Mouse (Mus musculus): Measurements from ENCODE around the gene Hbs1l.

The Hbs1l gene

DNA sequence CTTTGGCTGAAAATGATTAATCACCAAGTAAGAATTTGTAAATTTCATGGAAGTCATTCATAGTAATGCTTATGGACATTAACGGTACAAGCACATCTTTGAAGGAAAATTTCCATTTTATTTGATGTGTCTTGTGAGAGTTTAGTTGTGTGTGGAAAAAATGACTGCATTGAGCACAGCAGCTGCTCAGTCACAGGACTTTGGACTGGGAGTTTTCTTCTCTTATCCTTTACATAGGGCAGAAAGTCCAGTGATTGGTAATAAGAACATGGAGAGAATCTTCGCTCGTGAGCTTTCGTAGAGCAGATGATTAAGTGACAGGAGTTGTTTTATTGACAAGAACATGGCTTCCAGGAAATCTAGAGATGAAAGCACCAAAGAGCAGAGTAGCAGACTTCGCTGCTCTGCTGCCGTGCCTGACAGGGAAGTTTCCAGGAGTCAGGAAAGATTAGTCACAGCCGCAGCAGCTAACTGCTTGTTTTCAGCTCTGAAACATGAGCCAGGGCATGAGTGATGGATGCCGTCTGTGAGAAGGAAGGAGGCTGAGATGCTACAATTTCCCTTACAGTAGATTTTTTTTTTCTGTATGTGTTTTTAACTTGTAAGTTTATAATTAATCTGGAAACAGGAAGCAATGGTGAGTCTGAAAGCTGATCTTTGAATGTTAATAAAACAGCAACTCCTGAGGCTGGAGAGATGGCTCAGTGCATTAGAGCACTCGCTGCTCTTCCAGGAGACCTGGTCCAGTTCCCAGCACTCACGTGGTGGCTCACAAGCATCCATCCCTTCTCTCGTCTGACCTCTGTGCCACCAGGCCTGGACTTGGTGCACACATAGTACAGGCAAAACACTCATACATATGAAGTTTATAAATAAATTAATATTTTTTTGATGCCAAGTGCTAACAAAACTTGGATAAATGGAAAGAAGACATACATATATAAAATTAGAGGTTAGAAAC is 9.2 kb downstream of the Hbs1l start:
- in situ Hi-C loops (cut with MboI): no loop called here

DNA sequence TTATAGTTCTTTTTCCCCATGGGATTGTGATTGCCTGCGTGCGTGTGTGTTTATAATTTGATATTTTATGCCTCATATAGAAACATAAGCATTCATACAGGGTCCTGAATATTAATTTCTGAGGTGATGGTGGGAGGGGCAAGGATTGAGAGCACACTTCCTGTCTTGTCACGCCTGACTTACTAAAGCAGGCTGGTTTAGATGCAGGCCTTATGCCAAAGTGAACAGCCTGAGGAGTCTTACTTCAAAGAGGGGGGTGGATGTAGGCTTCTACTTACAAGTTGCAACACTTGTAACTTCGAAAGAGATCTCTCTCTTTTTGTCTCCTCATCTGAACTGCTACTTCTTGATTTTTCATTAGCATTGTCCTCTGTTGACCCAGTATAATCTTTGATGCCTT is 18.0 kb downstream of the Hbs1l start:
- in situ Hi-C loops (cut with MboI): no loop called here

DNA sequence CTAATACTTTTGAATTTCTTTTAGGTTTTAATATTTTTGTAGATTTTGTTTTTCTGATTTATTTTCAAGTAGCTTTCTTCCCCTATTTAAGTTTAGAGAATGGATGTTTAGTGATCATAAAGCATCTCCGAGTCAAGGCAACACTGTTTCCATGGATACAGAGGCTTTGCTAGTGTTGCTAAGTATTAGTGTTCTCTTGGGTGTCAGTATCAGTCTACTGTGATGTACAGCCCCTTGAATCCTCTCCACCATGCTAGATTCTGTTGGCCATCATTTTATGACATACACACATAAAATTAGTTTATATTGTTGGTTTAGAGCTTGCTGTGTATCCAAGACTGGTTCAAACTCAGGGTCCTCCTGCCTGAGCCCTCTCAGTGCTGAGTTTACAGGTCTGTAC is 20.3 kb downstream of the Hbs1l start:
- in situ Hi-C loops (cut with MboI): no loop called here

DNA sequence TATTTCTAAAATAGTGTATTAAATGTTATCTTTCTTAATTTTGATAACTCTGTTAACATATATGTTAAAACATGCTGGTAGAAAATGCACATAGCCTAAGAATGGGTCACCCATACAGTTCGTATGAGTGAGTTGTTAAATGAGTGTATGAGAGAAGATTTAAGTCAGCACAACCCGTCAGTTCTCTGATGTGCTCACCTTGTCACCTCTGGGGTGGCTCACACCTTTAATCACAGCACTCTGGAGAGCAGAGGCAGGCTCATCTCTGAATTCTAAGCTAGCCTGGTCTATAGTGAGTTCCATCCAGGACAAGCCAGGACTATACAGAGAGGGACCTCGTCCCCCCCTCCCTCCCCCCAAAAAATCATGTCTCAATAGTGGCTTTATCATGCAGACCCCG is 22.5 kb downstream of the Hbs1l start:
- in situ Hi-C loops (cut with MboI): no loop called here

DNA sequence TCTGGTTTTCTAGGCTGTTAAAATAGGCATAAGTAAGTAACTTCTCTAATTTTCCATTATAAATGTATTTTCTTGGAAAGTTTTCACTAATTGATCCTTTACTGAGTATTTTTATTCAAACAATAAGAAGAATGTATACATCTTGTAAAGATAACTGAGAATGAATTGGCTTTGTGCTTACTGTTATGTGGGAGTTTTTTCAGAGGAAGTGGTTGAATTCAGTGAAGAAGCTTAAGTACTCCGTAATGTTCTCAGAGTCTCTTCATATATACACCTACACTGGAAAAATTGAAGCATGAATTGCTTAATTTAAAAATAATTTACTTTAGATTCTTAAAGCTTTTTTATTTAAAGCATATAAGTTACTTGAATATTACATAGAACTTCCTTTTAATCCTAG is 23.2 kb downstream of the Hbs1l start:
- in situ Hi-C loops (cut with MboI): no loop called here

DNA sequence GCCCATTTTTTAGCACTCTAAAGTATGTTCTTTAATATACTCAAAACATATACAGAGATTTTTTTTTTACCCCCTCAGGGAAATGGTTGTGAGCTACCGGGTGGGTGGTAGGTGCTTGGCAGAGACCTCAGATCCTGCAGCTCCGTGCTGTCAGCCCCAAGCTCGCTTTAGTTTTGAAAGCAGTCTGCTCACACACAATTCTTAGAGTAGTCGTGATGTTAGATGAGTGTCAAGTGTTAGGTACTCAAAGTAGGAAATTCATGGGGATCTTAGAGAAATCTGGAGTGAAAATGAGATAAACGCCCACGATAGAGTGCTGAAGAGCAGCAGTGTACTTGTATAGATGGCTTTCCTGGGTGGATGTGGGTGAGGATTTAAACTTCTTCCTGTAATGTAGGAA is 24.8 kb downstream of the Hbs1l start:
- in situ Hi-C loops (cut with MboI): no loop called here

DNA sequence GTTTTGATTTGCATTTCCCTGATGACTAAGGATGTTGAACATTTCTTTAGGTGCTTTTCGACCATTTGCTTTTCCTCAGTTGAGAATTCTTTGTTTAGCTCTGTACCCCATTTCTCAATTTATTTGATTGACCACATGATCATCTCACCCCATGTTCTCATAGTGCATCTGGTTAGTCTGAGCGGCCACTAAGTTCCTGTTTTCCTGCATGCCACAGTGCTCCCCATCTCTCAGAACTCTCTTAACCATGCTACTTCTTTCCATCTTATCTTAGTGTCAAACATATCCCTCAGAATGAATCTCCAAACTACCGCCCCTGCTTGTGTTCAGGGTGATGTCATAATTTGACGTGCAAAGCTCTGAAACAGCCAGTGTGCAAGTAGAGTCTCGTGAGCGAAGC is 30.6 kb downstream of the Hbs1l start:
- in situ Hi-C loops (cut with MboI): no loop called here

DNA sequence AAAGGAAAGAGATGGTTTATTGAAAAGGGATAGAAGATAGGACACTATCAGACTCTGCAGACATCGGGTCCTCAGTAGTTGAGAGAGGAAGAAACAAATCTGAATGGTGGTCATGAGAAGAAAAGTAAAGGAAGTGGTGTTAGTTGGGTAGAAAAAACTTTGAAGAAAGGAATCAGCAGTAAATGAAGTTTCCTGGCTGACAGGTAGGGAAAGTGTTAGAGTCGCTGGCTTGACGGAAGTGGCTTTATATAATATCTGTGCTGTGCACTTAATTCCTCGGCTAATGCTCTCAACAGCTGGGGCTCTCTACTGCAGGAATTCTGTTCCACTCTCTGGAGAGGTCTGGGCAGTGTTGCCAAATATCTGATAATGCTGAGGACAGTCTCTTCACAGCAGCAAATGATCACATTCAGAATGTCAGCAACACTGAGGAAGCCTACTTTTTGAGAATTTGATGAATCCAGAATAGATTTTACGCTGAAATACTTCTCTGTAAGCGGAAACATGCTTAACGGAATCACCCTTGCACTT is 31.9 kb downstream of the Hbs1l start:
- in situ Hi-C loops (cut with MboI): no loop called here

DNA sequence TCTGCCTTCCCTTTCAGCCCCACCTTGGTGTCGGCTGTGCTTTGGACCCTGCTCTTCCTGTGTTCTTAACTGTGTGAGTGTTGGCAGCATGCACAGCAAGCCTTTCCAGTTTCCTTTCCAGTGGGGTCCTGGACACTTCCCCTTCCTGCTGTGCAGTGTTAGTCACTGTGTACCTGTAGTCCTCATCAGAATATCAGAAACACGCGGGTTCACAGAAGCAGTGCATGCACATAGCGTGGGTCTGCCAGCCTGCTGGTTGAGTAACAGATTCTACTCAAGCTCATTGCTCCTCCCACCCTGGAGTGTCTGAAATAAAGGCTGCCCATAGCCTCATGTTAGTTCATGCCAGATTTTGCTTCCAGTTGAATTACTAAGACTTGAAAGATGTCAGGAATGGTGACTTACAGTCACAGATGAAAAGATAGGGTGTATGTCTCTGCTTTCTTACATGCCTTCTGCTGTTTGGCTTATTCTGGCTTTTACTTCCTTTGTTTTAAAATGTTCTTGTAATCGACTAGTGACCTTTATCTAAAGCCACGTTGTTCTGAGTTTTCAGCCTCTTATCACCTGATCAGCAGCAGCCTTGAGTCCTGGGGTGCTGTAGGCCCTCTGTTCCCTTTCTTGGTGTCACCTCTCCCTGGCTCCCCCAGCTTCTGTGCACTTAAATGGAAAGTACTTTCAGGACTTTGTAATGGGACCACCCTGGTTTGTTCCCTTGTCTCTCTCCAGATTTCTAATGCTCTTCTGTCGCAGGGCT is 38.7 kb downstream of the Hbs1l start:
- in situ Hi-C loops (cut with MboI): no loop called here

DNA sequence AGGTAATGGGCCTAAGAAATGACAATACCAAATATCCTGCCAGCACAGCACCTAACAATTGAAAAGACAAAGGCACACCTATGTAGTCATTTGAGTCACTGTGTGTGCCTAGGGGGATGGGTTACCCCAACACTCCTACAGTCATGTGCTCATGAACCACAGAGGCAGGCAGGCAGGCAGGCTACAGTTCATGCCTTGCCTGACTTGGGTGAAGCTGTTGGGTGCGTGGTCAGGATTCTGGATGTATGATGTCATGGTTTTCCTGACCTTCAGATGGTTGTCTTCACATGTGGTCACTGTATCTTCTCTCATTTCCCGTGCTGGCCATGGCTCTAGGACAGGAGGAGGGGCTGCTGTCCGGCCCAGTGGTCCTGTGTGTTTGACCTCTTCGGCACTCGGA is 39.8 kb downstream of the Hbs1l start:
- in situ Hi-C loops (cut with MboI): no loop called here

DNA sequence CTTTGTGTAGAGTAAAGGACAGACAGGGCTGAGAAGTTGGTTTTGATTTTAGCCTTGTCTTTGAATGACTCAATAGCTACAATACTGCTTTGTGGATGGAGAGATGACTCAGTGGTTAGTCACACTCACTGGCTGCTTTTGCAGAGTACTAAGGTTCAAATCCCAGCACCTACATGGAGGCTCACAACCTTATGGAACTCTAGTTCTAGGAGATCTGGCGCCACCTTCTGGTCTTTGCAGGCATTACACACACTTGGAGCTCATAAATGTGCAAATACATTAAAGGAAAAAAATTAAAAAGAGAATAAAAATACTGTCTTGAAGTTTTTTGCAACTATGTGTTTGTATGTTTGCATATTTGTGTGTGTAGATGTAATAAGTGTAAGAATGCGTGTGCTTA is 41.4 kb downstream of the Hbs1l start:
- in situ Hi-C loops (cut with MboI): no loop called here

DNA sequence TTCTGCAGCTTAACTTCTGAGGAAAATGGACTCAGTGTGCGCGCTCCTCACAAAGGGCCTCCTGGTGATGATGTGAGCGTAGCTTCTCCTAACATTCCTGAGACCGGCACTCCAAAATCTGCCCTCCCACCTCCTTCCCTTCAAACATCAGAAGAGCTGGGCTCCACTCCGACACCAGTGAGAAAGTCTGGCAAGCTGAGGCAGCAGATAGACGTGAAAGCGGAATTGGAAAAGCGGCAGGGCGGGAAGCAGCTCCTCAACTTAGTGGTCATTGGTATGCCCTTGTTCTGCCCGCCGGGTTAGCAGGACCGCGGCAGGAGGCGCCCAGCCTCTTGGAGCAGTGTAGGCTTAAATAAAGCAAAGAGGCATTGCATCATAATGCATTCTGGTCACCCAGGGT is 45.9 kb downstream of the Hbs1l start:
- in situ Hi-C loops (cut with MboI): no loop called here

DNA sequence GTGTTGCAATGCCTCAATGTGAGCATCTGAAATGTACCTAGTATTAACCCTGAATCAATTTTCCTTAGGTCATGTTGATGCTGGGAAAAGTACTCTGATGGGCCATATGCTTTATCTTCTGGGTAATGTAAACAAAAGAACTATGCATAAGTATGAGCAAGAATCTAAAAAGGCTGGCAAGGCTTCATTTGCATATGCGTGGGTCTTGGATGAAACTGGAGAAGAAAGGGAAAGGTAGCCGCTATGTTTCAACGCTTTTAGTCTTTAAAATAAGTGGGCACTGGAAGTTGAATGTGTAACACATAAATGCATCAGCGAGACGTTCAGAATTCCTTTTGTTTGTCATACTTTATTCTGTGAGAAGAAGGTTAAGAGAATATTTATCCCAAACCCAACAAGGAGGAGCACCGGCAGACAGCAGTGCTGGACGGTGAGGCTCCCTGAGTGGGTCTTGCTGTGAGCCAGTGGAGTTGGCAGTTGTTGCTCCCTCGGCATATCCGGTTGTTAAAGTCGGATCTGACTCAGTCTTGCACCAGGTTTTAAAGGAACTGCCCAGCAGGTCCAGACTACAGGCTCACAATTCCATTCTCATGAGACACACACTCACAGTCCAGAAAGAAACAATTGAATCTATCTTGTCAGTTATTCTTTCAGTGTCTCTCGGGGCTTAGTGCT is 46.7 kb downstream of the Hbs1l start:
- in situ Hi-C loops (cut with MboI): no loop called here

DNA sequence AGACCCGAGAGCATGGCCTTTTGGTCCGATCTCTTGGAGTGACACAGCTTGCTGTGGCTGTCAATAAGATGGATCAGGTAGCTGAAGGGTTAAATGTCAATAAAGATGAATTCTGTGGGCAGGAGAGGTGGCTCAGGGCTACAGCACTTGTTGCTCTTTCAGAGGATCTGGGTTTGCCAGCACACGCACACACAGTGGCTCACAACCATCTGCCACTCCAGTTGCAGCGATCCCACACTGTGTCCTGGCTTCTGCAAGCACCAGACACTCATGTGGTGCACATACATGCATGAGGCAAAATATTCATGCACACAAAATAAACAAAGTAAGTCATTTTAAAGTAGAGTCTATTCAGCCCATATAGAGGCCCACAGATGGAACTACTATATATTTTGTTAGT is 51.6 kb downstream of the Hbs1l start:
- in situ Hi-C loops (cut with MboI): no loop called here

DNA sequence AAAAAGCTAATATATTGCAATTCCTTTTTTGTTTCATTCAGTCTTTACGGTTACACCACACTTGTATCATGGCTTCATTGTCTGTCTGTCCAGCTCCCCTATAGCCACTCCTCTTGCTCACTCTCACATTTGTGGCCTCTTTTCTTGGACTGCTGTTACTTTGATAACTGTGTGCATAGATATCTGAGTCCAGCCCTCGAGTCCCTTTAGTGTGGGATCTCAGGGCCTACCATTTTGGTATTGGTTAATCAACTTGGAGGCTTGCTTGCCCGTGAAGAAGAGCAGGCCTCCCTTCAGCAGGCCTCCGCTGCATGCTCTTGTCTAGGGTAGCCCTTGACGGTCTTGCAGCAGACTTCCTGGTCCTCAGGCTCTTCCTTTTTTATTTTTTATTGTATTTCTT is 53.7 kb downstream of the Hbs1l start:
- in situ Hi-C loops (cut with MboI): no loop called here

DNA sequence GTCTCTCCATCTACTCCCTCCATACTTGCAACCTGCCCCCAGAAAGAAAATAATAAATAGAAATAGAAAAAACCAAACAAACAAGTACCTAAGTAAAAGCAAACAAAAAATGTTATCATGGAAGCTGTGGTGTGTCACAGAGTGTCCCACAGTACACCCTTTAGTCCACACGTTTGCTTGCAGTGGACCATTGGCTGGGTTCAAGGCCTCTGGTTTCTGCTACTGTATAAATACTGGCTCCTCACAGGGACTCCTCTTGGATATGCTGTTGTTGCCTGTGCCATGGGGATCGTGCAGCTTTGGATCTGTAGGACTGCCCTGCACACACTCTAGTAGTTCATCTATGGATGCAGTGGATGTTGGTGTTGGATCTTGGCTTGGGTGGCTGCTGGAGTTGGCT is 54.2 kb downstream of the Hbs1l start:
- in situ Hi-C loops (cut with MboI): no loop called here

DNA sequence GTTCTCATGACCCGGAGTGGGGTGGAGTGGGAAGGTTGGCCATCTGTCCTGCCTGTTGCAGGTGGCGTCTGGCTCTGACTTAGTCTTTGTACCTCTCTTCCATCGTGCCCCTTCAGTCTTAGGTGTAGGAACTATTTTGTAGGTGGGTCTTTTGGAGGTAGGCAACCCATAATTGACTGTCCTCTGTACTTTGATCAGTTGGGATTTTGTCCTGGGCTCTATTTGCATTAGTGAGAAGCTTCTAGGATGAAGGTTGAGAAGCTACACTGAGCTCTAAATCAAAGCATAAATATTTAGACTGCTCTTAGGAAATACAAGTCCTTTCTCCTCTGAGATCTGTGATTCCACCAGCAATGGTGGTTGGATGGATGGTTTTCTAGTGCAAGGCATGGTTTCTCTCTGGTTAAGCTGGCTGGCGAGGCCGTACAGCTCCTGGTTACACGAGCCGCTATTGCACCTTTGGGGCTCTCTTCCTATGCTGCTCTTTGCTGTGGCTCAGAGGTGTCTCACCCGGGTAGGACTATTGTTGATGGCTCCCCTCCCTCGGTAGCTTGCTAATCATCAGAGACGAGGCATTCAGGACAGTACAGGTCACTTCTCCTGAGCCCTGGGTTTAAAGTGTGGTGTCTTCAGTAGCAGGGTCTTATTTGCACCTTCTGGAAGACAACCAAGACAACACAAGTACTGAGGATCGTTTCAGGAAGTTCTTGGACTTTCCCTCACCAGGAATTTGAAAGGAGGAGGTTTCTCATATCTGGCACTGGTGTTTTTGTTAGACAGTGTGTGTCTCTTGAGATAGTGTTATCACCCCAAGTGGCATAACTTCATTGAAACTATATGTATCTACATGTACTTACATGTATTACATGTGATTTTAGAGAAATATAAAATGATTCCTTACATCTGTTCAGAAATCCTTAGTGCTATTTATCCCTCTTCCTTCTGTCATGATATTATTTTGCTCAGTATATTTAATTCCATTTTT is 55.0 kb downstream of the Hbs1l start:
- in situ Hi-C loops (cut with MboI): no loop called here

DNA sequence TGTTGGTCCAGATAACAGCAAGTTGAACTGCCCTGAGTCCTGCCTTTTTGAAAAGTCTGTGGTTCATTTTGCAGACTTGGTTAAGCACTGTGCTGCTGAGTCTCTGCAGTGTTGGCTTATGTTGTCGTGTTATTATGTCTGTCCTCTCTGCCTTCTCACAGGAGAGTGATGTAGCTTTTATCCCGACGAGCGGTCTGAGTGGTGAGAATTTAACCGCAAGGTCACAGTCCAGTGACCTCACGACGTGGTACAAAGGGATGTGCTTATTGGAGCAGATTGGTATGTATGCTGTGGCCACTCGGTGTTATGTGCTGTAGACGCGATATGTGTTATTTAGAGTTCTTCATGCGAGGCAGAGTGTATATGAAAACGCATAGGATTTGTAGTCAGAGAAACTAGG is 56.0 kb downstream of the Hbs1l start:
- in situ Hi-C loops (cut with MboI): no loop called here

DNA sequence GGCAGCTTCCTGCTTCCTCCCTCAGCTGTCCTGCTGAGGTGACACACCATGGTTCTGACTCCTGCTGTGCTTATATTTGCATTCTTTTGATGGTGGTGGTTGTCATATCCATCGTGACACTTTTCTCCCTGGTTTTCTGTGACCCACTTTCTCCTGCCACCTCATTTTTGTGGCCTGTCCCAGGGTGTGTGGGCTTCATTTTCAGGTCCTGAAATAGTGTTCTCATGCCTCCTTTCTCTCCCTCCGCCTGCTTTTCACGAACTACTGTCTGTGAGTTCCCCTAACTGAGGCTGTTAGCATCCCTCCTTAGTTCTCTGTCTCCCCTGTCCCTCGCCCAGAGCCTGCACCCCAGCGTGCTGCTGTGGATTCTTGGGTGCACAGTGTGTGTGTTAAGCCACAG is 58.1 kb downstream of the Hbs1l start:
- in situ Hi-C loops (cut with MboI): no loop called here

DNA sequence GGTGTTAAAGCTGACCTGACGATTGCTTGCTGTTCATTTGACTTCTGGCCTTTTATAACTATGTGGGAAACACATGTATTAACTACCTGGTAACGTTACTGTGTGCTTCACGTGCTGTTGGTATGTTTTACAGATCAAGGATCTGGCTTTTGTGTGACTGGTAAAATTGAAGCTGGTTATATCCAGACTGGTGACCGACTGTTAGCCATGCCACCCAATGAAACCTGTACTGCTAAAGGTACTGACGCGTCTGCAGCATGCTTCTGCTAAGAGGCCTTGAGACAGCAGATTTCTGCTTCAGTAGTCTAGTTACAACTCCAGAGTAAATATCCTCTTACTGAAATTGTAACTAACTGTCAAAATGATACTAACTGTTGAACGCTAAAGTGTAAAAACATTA is 58.7 kb downstream of the Hbs1l start:
- in situ Hi-C loops (cut with MboI): no loop called here

DNA sequence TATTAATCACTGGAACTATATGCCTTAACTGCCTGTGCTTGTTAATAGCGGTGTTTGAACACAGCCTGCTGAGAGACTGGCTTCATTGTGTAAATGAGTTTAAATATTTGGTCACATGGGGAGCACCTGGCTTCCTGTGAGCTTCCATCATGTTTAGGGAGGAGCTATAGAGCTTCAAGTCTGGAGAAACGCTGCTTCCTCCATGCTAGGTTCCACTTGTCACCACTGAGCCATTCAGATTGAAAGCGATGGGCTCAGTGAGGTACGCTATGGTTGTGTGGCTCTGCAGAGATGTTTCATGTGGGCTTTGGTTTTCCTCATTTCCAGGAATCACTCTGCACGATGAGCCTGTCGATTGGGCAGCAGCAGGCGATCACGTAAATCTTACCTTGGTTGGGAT is 62.2 kb downstream of the Hbs1l start:
- in situ Hi-C loops (cut with MboI): no loop called here
